Mouse (Mus musculus) neural tube, embryonic 13.5 days (tissue): ENCODE data around the gene S1pr1. TPM values are rescaled to one million over a fixed set of nuclear protein-coding genes. Genes with fewer than 3 reads are reported as not detected.

Source experiments
- ATAC-seq: fragments of 200-750 bp; cut with Nextera tagmentation; 2 replicates; pipeline ENCODE4 v1.8.0; 2017; ENCODE audit warnings: low read depth, mild to moderate bottlenecking, moderate TSS enrichment, moderate library complexity
- H3K27ac ChIP-seq: fragments of 300-500 bp; sonication (generic); replicated peaks from 2 replicates; pipeline ENCODE4 v1.5.1; 2015; ENCODE audit warnings: moderate library complexity, mild to moderate bottlenecking, inconsistent platforms
- H3K27me3 ChIP-seq: fragments of 300-500 bp; sonication (generic); 2 replicates; pipeline ENCODE4 v1.6.1; 2015; ENCODE audit warnings: mild to moderate bottlenecking, inconsistent platforms
- H3K36me3 ChIP-seq: fragments of 300-500 bp; sonication (generic); 2 replicates; pipeline ENCODE4 v1.6.1; 2015; ENCODE audit warnings: mild to moderate bottlenecking, inconsistent platforms
- H3K4me1 ChIP-seq: fragments of 300-500 bp; sonication (generic); replicated peaks from 2 replicates; pipeline ENCODE4 v1.6.1; 2015; ENCODE audit warnings: inconsistent platforms
- H3K4me2 ChIP-seq: fragments of 300-500 bp; sonication (generic); 2 replicates; pipeline ENCODE4 v1.6.1; 2015; ENCODE audit warnings: inconsistent platforms, mild to moderate bottlenecking, moderate library complexity
- H3K4me3 ChIP-seq: fragments of 300-500 bp; sonication (generic); 2 replicates; pipeline ENCODE4 v1.5.1; 2015; ENCODE audit warnings: mild to moderate bottlenecking, inconsistent platforms
- H3K9ac ChIP-seq: fragments of 300-500 bp; sonication (generic); 2 replicates; pipeline ENCODE4 v1.6.1; 2015; ENCODE audit warnings: moderate library complexity, mild to moderate bottlenecking, inconsistent platforms
- H3K9me3 ChIP-seq: fragments of 300-500 bp; sonication (generic); 2 replicates; pipeline ENCODE4 v1.6.1; 2016; ENCODE audit warnings: inconsistent platforms
- WGBS: fragments of 180-500 bp; shearing (Covaris S2); methylation state at CpG from one replicate; pipeline ENCODE4 v1.1.7; 2015; 5-methylcytosine and 5-hydroxymethylcytosine counted together
- polyA plus RNA-seq: library from polyadenylated mRNA; unstranded; fragments of >200 nt; fragmentation: Nextera tagmentation; extraction: Ambion mirVana; gene quantifications from 2 replicates; pipeline ENCODE4 v1.2.1, GENCODE M21; 2015

Gene S1pr1
- polyA plus RNA-seq, 1 experiment from 2014 or later, result 25.4 TPM

GRCm38 (mm10) chr3:115710051-115710450 lies 4.8 kb downstream of the S1pr1 start:
- no peak overlapping the region for H3K4me3 ChIP-seq
- no peaks in the 10 kb centered on the region for H3K9me3 ChIP-seq
- H3K27me3 ChIP-seq, result peaks cover 9% of the 10 kb centered on the region
- H3K27ac ChIP-seq, result no peak overlapping the region
- H3K36me3 ChIP-seq, result no peaks in the 10 kb centered on the region
- peaks cover 28% of the 10 kb centered on the region for H3K4me1 ChIP-seq
- H3K4me2 ChIP-seq, result no peak overlapping the region
- WGBS, result 80% methylated on average over 2 of the region's 2 CpGs
- ATAC-seq, result no peak
- H3K9ac ChIP-seq, result no peak overlapping the region

DNA sequence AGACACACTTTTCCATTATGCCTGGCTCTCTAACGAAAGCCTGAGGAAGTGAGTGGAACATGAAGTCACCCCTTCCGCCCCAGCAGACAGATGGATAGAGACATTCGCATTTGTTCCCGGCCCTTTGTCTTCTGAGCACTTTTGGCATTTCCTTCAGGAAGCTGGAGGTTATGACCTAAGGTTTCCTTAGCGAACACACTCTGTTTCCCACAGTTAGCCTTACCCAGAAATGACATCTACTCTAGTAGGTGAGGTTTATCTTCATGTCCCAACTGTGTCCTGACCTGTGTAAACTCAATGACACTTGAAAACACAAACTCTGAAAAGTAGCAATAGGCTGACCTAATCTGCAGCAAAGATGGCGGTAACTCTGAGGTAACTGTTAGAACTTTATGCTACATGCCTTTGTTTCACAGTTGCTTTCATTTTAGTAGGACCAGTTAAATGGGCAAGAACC lies 5.7 kb downstream of the S1pr1 start:
- no peaks in the 10 kb centered on the region for H3K9me3 ChIP-seq
- no peak overlapping the region for H3K27ac ChIP-seq
- peaks cover 20% of the 10 kb centered on the region for H3K4me1 ChIP-seq
- H3K27me3 ChIP-seq, result peaks cover 9% of the 10 kb centered on the region
- no peak overlapping the region for H3K4me2 ChIP-seq
- no peak overlapping the region for H3K9ac ChIP-seq
- no peak for ATAC-seq
- no peaks in the 10 kb centered on the region for H3K36me3 ChIP-seq
- WGBS, result 87% methylated on average over 6 of the region's 6 CpGs
- no peak overlapping the region for H3K4me3 ChIP-seq

DNA sequence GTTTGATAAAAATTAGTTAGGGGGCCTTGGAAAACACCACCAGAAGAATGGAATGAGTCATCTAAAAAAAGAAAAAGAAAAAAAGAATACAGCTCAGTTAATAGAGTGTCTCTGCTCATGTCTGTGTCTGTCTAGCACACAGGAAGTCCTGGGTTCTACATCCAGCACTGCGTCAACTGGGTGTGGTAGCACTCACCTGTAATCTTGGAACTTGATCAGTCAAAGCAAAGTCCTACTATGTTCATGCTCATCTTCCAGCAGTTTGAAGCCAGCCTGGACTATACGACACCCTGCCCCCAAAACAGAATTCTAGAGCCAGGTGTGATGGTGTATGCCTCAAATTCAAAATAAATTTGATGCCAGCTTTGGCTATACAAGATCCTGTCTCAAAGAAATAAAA lies 8.1 kb downstream of the S1pr1 start:
- H3K4me1 ChIP-seq, result no peaks in the 10 kb centered on the region
- H3K27me3 ChIP-seq, result no peaks in the 10 kb centered on the region
- no peaks in the 10 kb centered on the region for H3K9me3 ChIP-seq
- no peaks in the 10 kb centered on the region for H3K36me3 ChIP-seq
- H3K4me3 ChIP-seq, result no peak overlapping the region
- 96% methylated on average over 2 of the region's 2 CpGs for WGBS
- no peak overlapping the region for H3K9ac ChIP-seq
- no peak overlapping the region for H3K4me2 ChIP-seq
- no peak overlapping the region for H3K27ac ChIP-seq
- no peak for ATAC-seq

DNA sequence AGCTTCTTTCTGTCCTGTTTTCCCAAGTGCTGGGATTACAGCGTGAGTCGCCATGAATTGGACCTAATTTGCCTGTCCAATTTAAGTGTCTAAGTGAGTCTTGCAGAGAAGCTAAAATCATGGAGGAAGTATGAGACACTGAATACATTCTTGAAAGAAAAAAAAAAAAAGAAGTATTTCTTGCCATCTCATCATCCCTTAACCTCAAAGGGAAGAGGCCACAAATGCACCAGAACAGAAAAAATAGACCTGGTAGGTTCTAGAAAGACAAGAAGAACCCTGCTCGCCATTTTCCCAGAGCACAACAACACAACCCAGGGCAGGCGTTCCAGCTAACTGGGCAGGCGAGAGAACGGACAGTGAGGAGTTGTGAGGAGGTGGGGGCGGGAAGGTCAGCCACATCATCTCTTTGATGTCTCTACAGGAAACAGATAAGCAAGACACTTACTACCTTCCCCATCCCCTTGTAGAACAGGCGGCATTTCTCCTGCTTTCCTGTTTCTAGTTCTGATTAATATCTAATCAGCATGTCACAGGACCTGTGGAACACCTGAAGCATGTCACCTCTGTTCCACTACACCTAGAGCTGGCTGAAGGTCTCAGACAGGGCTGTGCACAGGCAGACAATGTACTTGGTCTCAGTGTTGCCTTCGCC lies 10.5 kb downstream of the S1pr1 start:
- no peak overlapping the region for H3K4me3 ChIP-seq
- ATAC-seq, result no peak
- H3K4me2 ChIP-seq, result no peak overlapping the region
- 88% methylated on average over 9 of the region's 9 CpGs for WGBS
- H3K9ac ChIP-seq, result no peak overlapping the region
- no peaks in the 10 kb centered on the region for H3K36me3 ChIP-seq
- no peaks in the 10 kb centered on the region for H3K9me3 ChIP-seq
- H3K27me3 ChIP-seq, result no peaks in the 10 kb centered on the region
- H3K27ac ChIP-seq, result no peak overlapping the region
- H3K4me1 ChIP-seq, result no peaks in the 10 kb centered on the region

GRCm38 (mm10) chr3:115703720-115704119 lies 11.2 kb downstream of the S1pr1 start:
- Histone ChIP-seq H3K27me3 (no peaks in the 10 kb centered on the region), H3K9me3 (no peaks in the 10 kb centered on the region), H3K4me3 (no peak overlapping the region), H3K4me2 (no peak overlapping the region), H3K36me3 (no peaks in the 10 kb centered on the region), H3K27ac (no peak overlapping the region), H3K4me1 (no peaks in the 10 kb centered on the region), H3K9ac (no peak overlapping the region)
- 92% methylated on average over 8 of the region's 8 CpGs for WGBS
- no peak for ATAC-seq

GRCm38 (mm10) chr3:115702089-115702488 lies 12.8 kb downstream of the S1pr1 start:
- Histone ChIP-seq H3K4me2 (no peak overlapping the region), H3K36me3 (no peaks in the 10 kb centered on the region), H3K27ac (no peak overlapping the region), H3K4me1 (no peaks in the 10 kb centered on the region), H3K9ac (no peak overlapping the region), H3K4me3 (no peak overlapping the region), H3K27me3 (no peaks in the 10 kb centered on the region), H3K9me3 (no peaks in the 10 kb centered on the region)
- 68% methylated on average over 2 of the region's 2 CpGs for WGBS
- ATAC-seq, result no peak

DNA sequence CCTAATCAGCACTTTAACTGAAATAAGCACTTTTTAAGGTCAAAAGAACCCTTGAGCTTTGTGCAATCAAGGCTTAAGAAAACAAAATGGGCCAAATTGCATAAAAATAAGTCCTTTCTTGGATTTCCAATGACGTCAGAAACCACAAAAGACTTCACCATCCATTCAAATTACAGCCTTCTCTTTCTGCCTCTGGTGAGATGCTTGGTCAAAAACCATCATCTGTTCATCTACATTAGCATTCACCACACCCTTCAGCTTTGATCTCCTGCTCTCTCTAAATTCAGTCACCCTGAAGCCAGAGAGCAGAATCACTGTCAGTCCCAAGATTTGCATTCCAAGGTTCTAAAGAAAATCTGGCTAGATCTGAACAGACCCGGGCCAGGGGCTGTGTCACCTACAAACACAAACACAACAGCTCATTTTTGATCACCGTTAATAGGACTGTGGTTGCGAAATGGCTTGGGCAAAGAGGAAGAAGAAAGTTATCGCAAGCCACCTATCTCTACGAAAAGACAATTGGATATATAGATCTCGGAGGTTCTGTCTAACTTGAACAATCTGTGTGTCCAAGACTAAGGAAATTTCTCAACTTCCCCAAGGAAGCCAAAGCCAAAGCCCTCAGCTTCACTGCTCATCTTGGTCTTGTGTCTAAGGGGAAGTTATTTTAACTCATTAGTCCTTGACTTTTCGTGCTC lies 19.5 kb downstream of the S1pr1 start:
- H3K27me3 ChIP-seq, result no peaks in the 10 kb centered on the region
- H3K36me3 ChIP-seq, result no peaks in the 10 kb centered on the region
- no peaks in the 10 kb centered on the region for H3K9me3 ChIP-seq
- no peak overlapping the region for H3K4me2 ChIP-seq
- no peak overlapping the region for H3K9ac ChIP-seq
- no peak overlapping the region for H3K4me3 ChIP-seq
- no peak overlapping the region for H3K27ac ChIP-seq
- WGBS, result 76% methylated on average over 8 of the region's 8 CpGs
- no peaks in the 10 kb centered on the region for H3K4me1 ChIP-seq
- no peak for ATAC-seq

GRCm38 (mm10) chr3:115694168-115694567 lies 20.7 kb downstream of the S1pr1 start:
- no peaks in the 10 kb centered on the region for H3K36me3 ChIP-seq
- H3K27ac ChIP-seq, result no peak overlapping the region
- H3K4me3 ChIP-seq, result no peak overlapping the region
- H3K27me3 ChIP-seq, result no peaks in the 10 kb centered on the region
- no peak overlapping the region for H3K9ac ChIP-seq
- no peaks in the 10 kb centered on the region for H3K9me3 ChIP-seq
- WGBS, result 83% methylated on average over 5 of the region's 5 CpGs
- H3K4me1 ChIP-seq, result no peaks in the 10 kb centered on the region
- H3K4me2 ChIP-seq, result no peak overlapping the region
- no peak for ATAC-seq

DNA sequence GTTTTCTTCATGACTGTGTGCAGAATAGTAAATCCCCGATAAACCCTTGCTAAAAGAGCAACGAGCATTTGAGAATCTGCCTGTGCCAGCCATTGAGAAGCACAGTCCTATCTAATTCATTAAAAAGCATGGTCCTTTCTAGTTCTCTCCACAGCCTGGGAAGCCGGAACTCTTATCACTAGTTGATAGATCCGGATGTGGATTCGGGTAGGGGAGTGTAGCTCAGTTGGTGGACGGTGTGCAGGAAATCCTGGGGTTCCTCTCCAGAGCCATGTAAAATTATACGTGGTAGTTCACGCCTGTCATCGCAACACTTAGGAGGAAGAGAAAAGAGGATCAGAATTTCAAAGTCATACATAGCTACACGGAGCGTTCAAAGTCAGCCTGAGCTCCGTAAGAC lies 21.5 kb downstream of the S1pr1 start:
- no peak overlapping the region for H3K9ac ChIP-seq
- ATAC-seq, result no peak
- no peak overlapping the region for H3K4me2 ChIP-seq
- no peak overlapping the region for H3K4me3 ChIP-seq
- no peaks in the 10 kb centered on the region for H3K9me3 ChIP-seq
- H3K4me1 ChIP-seq, result no peaks in the 10 kb centered on the region
- no peaks in the 10 kb centered on the region for H3K27me3 ChIP-seq
- H3K27ac ChIP-seq, result no peak overlapping the region; the same call in 1 of the 2 replicates
- no peaks in the 10 kb centered on the region for H3K36me3 ChIP-seq
- WGBS, result 90% methylated on average over 12 of the region's 12 CpGs

GRCm38 (mm10) chr3:115692857-115693256 lies 22.0 kb downstream of the S1pr1 start:
- H3K9ac ChIP-seq, result no peak overlapping the region
- no peaks in the 10 kb centered on the region for H3K9me3 ChIP-seq
- no peak overlapping the region for H3K4me2 ChIP-seq
- no peaks in the 10 kb centered on the region for H3K27me3 ChIP-seq
- no peaks in the 10 kb centered on the region for H3K4me1 ChIP-seq
- H3K4me3 ChIP-seq, result no peak overlapping the region
- WGBS, result 62% methylated on average over 4 of the region's 4 CpGs
- ATAC-seq, result no peak
- H3K36me3 ChIP-seq, result no peaks in the 10 kb centered on the region
- no peak overlapping the region for H3K27ac ChIP-seq

- Histone ChIP-seq H3K4me1 (no peaks in the 10 kb centered on the region), H3K4me3 (no peak overlapping the region), H3K36me3 (no peaks in the 10 kb centered on the region), H3K9me3 (no peaks in the 10 kb centered on the region), H3K9ac (no peak overlapping the region), H3K4me2 (no peak overlapping the region), H3K27me3 (no peaks in the 10 kb centered on the region), H3K27ac (no peak overlapping the region)
- 91% methylated on average over 5 of the region's 5 CpGs for WGBS
- no peak for ATAC-seq
Observed at GRCm38 (mm10) chr3:115692384-115692783, 22.5 kb downstream of the S1pr1 start.

DNA sequence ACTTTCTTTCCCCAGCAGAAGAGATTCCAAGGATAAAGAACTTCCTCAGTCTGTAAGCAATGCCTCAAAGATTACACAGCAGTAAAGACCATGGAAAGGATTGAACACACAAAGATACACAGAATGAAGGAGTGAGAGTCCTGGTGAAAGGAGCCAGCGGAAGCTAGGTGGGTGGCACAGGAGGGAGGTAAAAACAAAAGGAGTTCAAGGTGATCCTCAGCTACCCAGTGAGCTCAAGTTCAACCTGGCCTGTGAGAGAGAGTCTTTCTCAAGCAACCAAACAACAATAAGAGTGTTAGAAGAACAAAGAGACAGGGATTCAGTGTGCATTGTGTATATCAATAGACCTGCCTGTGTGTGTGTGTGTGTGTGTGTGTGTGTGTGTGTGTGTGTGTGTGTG lies 25.0 kb downstream of the S1pr1 start:
- 84% methylated on average over 1 of the region's 1 CpGs for WGBS
- no peaks in the 10 kb centered on the region for H3K36me3 ChIP-seq

DNA sequence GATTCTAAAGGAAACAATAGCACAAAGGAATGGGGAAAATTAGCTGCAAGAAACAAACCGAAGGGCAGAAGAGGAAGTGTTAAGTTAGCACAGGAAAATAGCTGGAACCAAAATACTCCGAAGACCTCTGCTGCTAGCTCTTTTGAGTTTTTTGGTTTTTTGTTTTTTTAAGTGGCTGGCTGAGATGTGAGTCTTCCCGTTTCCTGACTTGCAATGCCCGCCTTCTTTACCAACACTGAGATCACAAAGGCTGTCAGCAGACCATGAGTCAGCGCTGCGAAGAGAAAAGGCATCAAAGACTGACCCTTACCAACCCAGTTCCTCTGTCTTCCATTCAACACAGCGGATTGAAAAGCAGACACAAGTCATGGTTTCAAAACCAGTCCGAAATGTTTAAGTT lies 25.5 kb downstream of the S1pr1 start:
- no peak overlapping the region for H3K4me3 ChIP-seq
- H3K4me2 ChIP-seq, result no peak overlapping the region
- H3K4me1 ChIP-seq, result no peaks in the 10 kb centered on the region
- H3K36me3 ChIP-seq, result no peaks in the 10 kb centered on the region
- H3K9ac ChIP-seq, result no peak overlapping the region
- no peaks in the 10 kb centered on the region for H3K27me3 ChIP-seq
- H3K9me3 ChIP-seq, result no peaks in the 10 kb centered on the region
- H3K27ac ChIP-seq, result no peak overlapping the region
- ATAC-seq, result no peak
- 36% methylated on average over 8 of the region's 8 CpGs for WGBS

More for the DNA sequence above, 25.0 kb downstream of the S1pr1 start:
- Histone ChIP-seq H3K9ac (no peak overlapping the region), H3K27me3 (no peaks in the 10 kb centered on the region), H3K4me1 (no peaks in the 10 kb centered on the region), H3K4me3 (no peak overlapping the region), H3K4me2 (no peak overlapping the region), H3K27ac (no peak overlapping the region), H3K9me3 (no peaks in the 10 kb centered on the region)
- ATAC-seq, result no peak
